ENCODE assay signal across 8 mouse cellular contexts in genomic region chr9:44178389-44178788, GRCm38 (mm10). TPM values are rescaled to one million over a fixed set of nuclear protein-coding genes. Genes with fewer than 3 reads are reported as not detected.
DNase-seq lines count a peak whose midpoint lies in the region; ATAC-seq and TF ChIP-seq lines count a peak whose summit lies in the region.
"Had no signal": no experiment of that assay in that cellular context is flagged by ENCODE, and none has a peak within 500 bp of the region (broad histone marks: within the 10 kb centered on the region; RNA-seq: fewer than 3 reads in every experiment).

No protein-coding gene starts in this region.

- H3K9me3 ChIP-seq in kidney, embryonic 16.5 days (ENCODE audit: low read length), result peaks cover 9% of the 10 kb centered on the region; the same call in 1 of the 2 replicates
- peaks cover 3% of the 10 kb centered on the region; the same call in 1 of the 2 replicates for H3K9me3 ChIP-seq in G1E (replicated peaks)
- no peaks in the 10 kb centered on the region for H3K9me3 ChIP-seq in liver, embryonic 13.5 days (replicated peaks)
- H3K9me3 ChIP-seq: heart, embryonic 15.5 days had no signal

- peak; percentile 14 to 27 for DNase-seq in kidney, adult 8-10 months
- DNase-seq in G1E (ENCODE audit: low spot score), result no peak
- peak; percentile 17 for DNase-seq in brain, embryonic 14.5 days (ENCODE audit: low read depth)
- DNase-seq in liver, embryonic 13.5 days, result peak; percentile 15
- peak; percentile 80 for DNase-seq in thymus, postnatal 4 days
- DNase-seq in adipocyte (ENCODE audit: low spot score), result no peak

- WGBS in kidney, embryonic 16.5 days, result 91% methylated on average over 14 of the region's 14 CpGs
- 80% methylated on average over 14 of the region's 14 CpGs for WGBS in liver, embryonic 13.5 days (ENCODE audit: insufficient replicate concordance)

- no peak overlapping the region for H3K27ac ChIP-seq in kidney, embryonic 16.5 days (ENCODE audit: low read length)
- no peak overlapping the region for H3K27ac ChIP-seq in liver, embryonic 13.5 days
- H3K27ac ChIP-seq: heart, embryonic 15.5 days had no signal

- peak; percentile 18; the same call in 1 of the 2 replicates for TF ChIP-seq CTCF in G1E (IDR thresholded peaks at IDR 0.05; ENCODE audit: low read depth, low read length)
- TF ChIP-seq CTCF in brain, embryonic 14.5 days (IDR thresholded peaks at IDR 0.05; ENCODE audit: borderline replicate concordance, extremely low read depth, insufficient read depth, insufficient read length), result peak; percentile 28; the same call in 1 of the 2 replicates

- peaks cover 18% of the 10 kb centered on the region; the same call in 1 of the 2 replicates for H3K36me3 ChIP-seq in kidney, embryonic 16.5 days (ENCODE audit: insufficient read depth, low read length)
- peaks cover 51% of the 10 kb centered on the region for H3K36me3 ChIP-seq in G1E (replicated peaks)
- H3K36me3 ChIP-seq in liver, embryonic 13.5 days, result peaks cover 11% of the 10 kb centered on the region; the same call in 1 of the 2 replicates
- H3K36me3 ChIP-seq: heart, embryonic 15.5 days had no signal

- H3K4me3 ChIP-seq in kidney, embryonic 16.5 days (ENCODE audit: low read length), result no peak overlapping the region
- no peak overlapping the region for H3K4me3 ChIP-seq in G1E (ENCODE audit: low read depth, low read length)
- H3K4me3 ChIP-seq in liver, embryonic 13.5 days (replicated peaks), result no peak overlapping the region
- H3K4me3 ChIP-seq: heart, embryonic 15.5 days had no signal

- ATAC-seq in kidney, embryonic 16.5 days (ENCODE audit: low FRiP score, low TSS enrichment), result no peak
- ATAC-seq in G1E (ENCODE audit: extremely low read depth, insufficient number of reproducible peaks, low FRiP score, poor library complexity, severe bottlenecking), result no peak
- ATAC-seq in liver, embryonic 13.5 days (ENCODE audit: low read depth), result no peak

- no peak overlapping the region for H3K4me2 ChIP-seq in kidney, embryonic 16.5 days (replicated peaks; ENCODE audit: low read depth, low read length)
- H3K4me2 ChIP-seq in liver, embryonic 13.5 days, result no peak overlapping the region
- H3K4me2 ChIP-seq: heart, embryonic 15.5 days had no signal

- H3K27me3 ChIP-seq in kidney, embryonic 16.5 days (ENCODE audit: insufficient read depth, low read length), result no peaks in the 10 kb centered on the region
- H3K27me3 ChIP-seq in G1E (ENCODE audit: insufficient read depth, low read length), result no peaks in the 10 kb centered on the region
- no peaks in the 10 kb centered on the region for H3K27me3 ChIP-seq in liver, embryonic 13.5 days
- H3K27me3 ChIP-seq: heart, embryonic 15.5 days had no signal

- peaks cover 16% of the 10 kb centered on the region for H3K4me1 ChIP-seq in kidney, embryonic 16.5 days (ENCODE audit: insufficient read depth, low read length)
- peaks cover 39% of the 10 kb centered on the region for H3K4me1 ChIP-seq in G1E (ENCODE audit: insufficient read depth, low read depth, low read length)
- H3K4me1 ChIP-seq in liver, embryonic 13.5 days (replicated peaks), result peaks cover 39% of the 10 kb centered on the region

- H3K9ac ChIP-seq in kidney, embryonic 16.5 days (replicated peaks; ENCODE audit: low read length), result no peak overlapping the region
- H3K9ac ChIP-seq in liver, embryonic 13.5 days, result no peak overlapping the region
- H3K9ac ChIP-seq: heart, embryonic 15.5 days had no signal

- no peak for TF ChIP-seq POLR2A in brain, embryonic 14.5 days (IDR thresholded peaks at IDR 0.05; ENCODE audit: borderline replicate concordance, extremely low read depth, insufficient read depth, insufficient read length, poor library complexity, severe bottlenecking)

RNA-seq across cellular contexts. Expression of gene Mcam, which starts 44.1 kb away (rescaled TPM):
- polyA plus RNA-seq in kidney, embryonic 16.5 days (2015; fragmentation: Nextera tagmentation; extraction: Ambion mirVana), result 54.3 and 60.3 TPM in 2 replicates
- total RNA-seq in G1E (2014; fragmentation: Nextera tagmentation) (not detected in 2 replicates), G1E (2017) (0.06 and 0.16 TPM in 2 replicates)
- not detected in 2 replicates for polyA plus RNA-seq in G1E (2012)
- polyA plus RNA-seq in brain, embryonic 14.5 days (2012; rRNA removed), result 28.5 and 28.9 TPM in 2 replicates
- 3.7 and 4.0 TPM in 2 replicates for polyA plus RNA-seq in liver, embryonic 13.5 days (2015; fragmentation: Nextera tagmentation; extraction: Ambion mirVana)

RNA-seq across cellular contexts. Expression of gene Cbl, which starts 55.5 kb away (rescaled TPM):
- polyA plus RNA-seq in kidney, embryonic 16.5 days (2015; fragmentation: Nextera tagmentation; extraction: Ambion mirVana), result 17.6 and 24.0 TPM in 2 replicates
- total RNA-seq in G1E (2014; fragmentation: Nextera tagmentation) (137 and 159 TPM in 2 replicates), G1E (2017) (23.6 and 25.5 TPM in 2 replicates)
- polyA plus RNA-seq in G1E (2012), result 17.2 and 20.3 TPM in 2 replicates
- polyA plus RNA-seq in brain, embryonic 14.5 days (2012; rRNA removed), result 24.5 and 30.7 TPM in 2 replicates
- polyA plus RNA-seq in liver, embryonic 13.5 days (2015; fragmentation: Nextera tagmentation; extraction: Ambion mirVana), result 5.7 and 7.2 TPM in 2 replicates

Comparison
In these comparisons a context has a peak if more than half of its experiments do, and no peak if none do; other contexts are left out.
1. DNase-seq: peak in kidney, adult 8-10 months (2 of 2), brain, embryonic 14.5 days (single experiment), liver, embryonic 13.5 days (single experiment) and thymus, postnatal 4 days (single experiment); none in G1E (single experiment) and adipocyte (single experiment).